Mouse (Mus musculus) neural tube, embryonic 14.5 days (tissue): ENCODE data around the gene Pgpep1l. TPM values are rescaled to one million over a fixed set of nuclear protein-coding genes. Genes with fewer than 3 reads are reported as not detected.

Experiments
- ATAC-seq: fragments of 200-750 bp; cut with Nextera tagmentation; 2 replicates; pipeline ENCODE4 v1.8.0; 2017; ENCODE audit warnings: low read depth, mild to moderate bottlenecking, moderate TSS enrichment, moderate library complexity
- H3K27ac ChIP-seq: fragments of 300-500 bp; sonication (generic); 2 replicates; pipeline ENCODE4 v1.5.1; 2014; ENCODE audit warnings: low read depth, mild to moderate bottlenecking, control low read depth, low read length, moderate library complexity, mixed read lengths
- H3K27me3 ChIP-seq: fragments of 300-500 bp; sonication (generic); 2 replicates; pipeline ENCODE4 v1.6.1; 2014; ENCODE audit warnings: low read length; ENCODE audit not compliant: control insufficient read depth, insufficient read depth
- H3K36me3 ChIP-seq: fragments of 300-500 bp; sonication (generic); 2 replicates; pipeline ENCODE4 v1.6.1; 2014; ENCODE audit warnings: low read length, mixed read lengths; ENCODE audit not compliant: control insufficient read depth, insufficient read depth
- H3K4me1 ChIP-seq: fragments of 300-500 bp; sonication (generic); 2 replicates; pipeline ENCODE4 v1.6.1; 2014; ENCODE audit warnings: low read length; ENCODE audit not compliant: control insufficient read depth, insufficient read depth
- H3K4me2 ChIP-seq: fragments of 300-500 bp; sonication (generic); 2 replicates; pipeline ENCODE4 v1.6.1; 2014; ENCODE audit warnings: mild to moderate bottlenecking, low read depth, low read length, control low read depth
- H3K4me3 ChIP-seq: fragments of 300-500 bp; sonication (generic); 2 replicates; pipeline ENCODE4 v1.5.1; 2014; ENCODE audit warnings: low read depth, low read length, control low read depth, mixed read lengths
- H3K9ac ChIP-seq: fragments of 300-500 bp; sonication (generic); replicated peaks from 2 replicates; pipeline ENCODE4 v1.6.1; 2014; ENCODE audit warnings: low read depth, mild to moderate bottlenecking, control low read depth, low read length, mixed read lengths
- H3K9me3 ChIP-seq: fragments of 300-500 bp; sonication (generic); 2 replicates; pipeline ENCODE4 v1.6.1; 2016; ENCODE audit warnings: low read length; ENCODE audit not compliant: control insufficient read depth
- WGBS: fragments of 180-500 bp; shearing (Covaris S2); extraction: QIAGEN DNeasy Blood & Tissue Kit; methylation state at CpG from one replicate; pipeline ENCODE4 v1.1.7; 2014; 5-methylcytosine and 5-hydroxymethylcytosine counted together
- polyA plus RNA-seq: library from polyadenylated mRNA; unstranded; fragments of >200 nt; fragmentation: Nextera tagmentation; extraction: Ambion mirVana; gene quantifications from 2 replicates; pipeline ENCODE4 v1.2.1, GENCODE M21; 2014

The Pgpep1l gene
- not detected in 2 replicates for polyA plus RNA-seq

GRCm38 (mm10) chr7:68264028-68264453, at the start of gene Pgpep1l:
TSS of gene Pgpep1l (minus strand) at chr7:68264233.
- no peaks in the 10 kb centered on the region for H3K27me3 ChIP-seq
- WGBS = 6% methylated on average over 25 of the region's 25 CpGs
- no peaks in the 10 kb centered on the region for H3K9me3 ChIP-seq
- H3K4me1 ChIP-seq = peaks cover 8% of the 10 kb centered on the region; the same call in 1 of the 2 replicates
- ATAC-seq = peak; percentile 61; the same call in 1 of the 2 replicates
- H3K27ac ChIP-seq = no peak within 1 kb of the TSS
- peak within 1 kb of the TSS; percentile 20; the same call in 1 of the 2 replicates for H3K4me3 ChIP-seq
- H3K9ac ChIP-seq = no peak within 1 kb of the TSS
- H3K36me3 ChIP-seq = no peaks in the 10 kb centered on the region
- H3K4me2 ChIP-seq = peak within 1 kb of the TSS; percentile 45

- H3K4me2 ChIP-seq = no peak overlapping the region
- WGBS = 72% methylated on average over 14 of the region's 14 CpGs
- no peak overlapping the region for H3K27ac ChIP-seq
- no peak overlapping the region for H3K9ac ChIP-seq
- H3K27me3 ChIP-seq = no peaks in the 10 kb centered on the region
- no peak for ATAC-seq
- H3K4me1 ChIP-seq = no peaks in the 10 kb centered on the region
- no peaks in the 10 kb centered on the region for H3K36me3 ChIP-seq
- no peaks in the 10 kb centered on the region for H3K9me3 ChIP-seq
- H3K4me3 ChIP-seq = no peak overlapping the region
Observed at GRCm38 (mm10) chr7:68313038-68313782, 49.2 kb upstream of the Pgpep1l start.

GRCm38 (mm10) chr7:68312395-68312794, 48.4 kb upstream of the Pgpep1l start:
- Histone ChIP-seq H3K36me3 (no peaks in the 10 kb centered on the region), H3K4me2 (no peak overlapping the region), H3K4me3 (no peak overlapping the region), H3K27ac (no peak overlapping the region), H3K27me3 (no peaks in the 10 kb centered on the region), H3K9me3 (no peaks in the 10 kb centered on the region), H3K4me1 (no peaks in the 10 kb centered on the region), H3K9ac (no peak overlapping the region)
- 85% methylated on average over 5 of the region's 5 CpGs for WGBS
- ATAC-seq = no peak

- Histone ChIP-seq H3K4me2 (no peak overlapping the region), H3K9me3 (no peaks in the 10 kb centered on the region), H3K36me3 (no peaks in the 10 kb centered on the region), H3K4me3 (no peak overlapping the region), H3K4me1 (no peaks in the 10 kb centered on the region), H3K27me3 (no peaks in the 10 kb centered on the region), H3K9ac (no peak overlapping the region), H3K27ac (no peak overlapping the region)
- ATAC-seq = no peak
- WGBS = 76% methylated on average over 6 of the region's 6 CpGs
Observed at GRCm38 (mm10) chr7:68311469-68311868, 47.4 kb upstream of the Pgpep1l start.

GRCm38 (mm10) chr7:68306756-68307155, 42.7 kb upstream of the Pgpep1l start:
- Histone ChIP-seq H3K27ac (no peak overlapping the region), H3K4me2 (no peak overlapping the region), H3K36me3 (no peaks in the 10 kb centered on the region), H3K9ac (no peak overlapping the region), H3K4me1 (no peaks in the 10 kb centered on the region), H3K27me3 (no peaks in the 10 kb centered on the region), H3K9me3 (no peaks in the 10 kb centered on the region), H3K4me3 (no peak overlapping the region)
- 83% methylated on average over 8 of the region's 8 CpGs for WGBS
- ATAC-seq = no peak

GRCm38 (mm10) chr7:68305781-68306575, 41.9 kb upstream of the Pgpep1l start:
- no peaks in the 10 kb centered on the region for H3K27me3 ChIP-seq
- no peak overlapping the region for H3K27ac ChIP-seq
- H3K4me2 ChIP-seq = no peak overlapping the region
- no peak for ATAC-seq
- H3K4me3 ChIP-seq = no peak overlapping the region
- H3K36me3 ChIP-seq = no peaks in the 10 kb centered on the region
- H3K4me1 ChIP-seq = no peaks in the 10 kb centered on the region
- H3K9ac ChIP-seq = no peak overlapping the region
- no peaks in the 10 kb centered on the region for H3K9me3 ChIP-seq
- WGBS = 47% methylated on average over 11 of the region's 11 CpGs

- Histone ChIP-seq H3K4me3 (no peak overlapping the region), H3K27me3 (no peaks in the 10 kb centered on the region), H3K27ac (no peak overlapping the region), H3K9ac (no peak overlapping the region), H3K9me3 (no peaks in the 10 kb centered on the region), H3K4me2 (no peak overlapping the region), H3K36me3 (no peaks in the 10 kb centered on the region), H3K4me1 (no peaks in the 10 kb centered on the region)
- whole genome bisulfite sequencing = 66% methylated on average over 6 of the region's 6 CpGs
- no peak for ATAC-seq
Observed at GRCm38 (mm10) chr7:68303685-68304084, 39.7 kb upstream of the Pgpep1l start.

GRCm38 (mm10) chr7:68302586-68303433, 38.8 kb upstream of the Pgpep1l start:
- Histone ChIP-seq H3K27me3 (no peaks in the 10 kb centered on the region), H3K9me3 (no peaks in the 10 kb centered on the region), H3K27ac (no peak overlapping the region), H3K36me3 (no peaks in the 10 kb centered on the region), H3K4me1 (no peaks in the 10 kb centered on the region), H3K4me3 (no peak overlapping the region), H3K9ac (no peak overlapping the region), H3K4me2 (no peak overlapping the region)
- ATAC-seq = no peak
- WGBS = 29% methylated on average over 18 of the region's 18 CpGs
